Mouse (Mus musculus) liver, adult 2 months (tissue): ENCODE data around the gene Igf2r. TPM values are rescaled to one million over a fixed set of nuclear protein-coding genes. Genes with fewer than 3 reads are reported as not detected.
"Not testable (repeated sequence)": the region's sequence is repeated elsewhere in the genome, so short reads cannot be mapped to it uniquely, and the experiment has no call there.

Experiments used
- DNase-seq: peaks from one replicate; pipeline ENCODE4 v3.0.0-alpha.2; 2011; ENCODE audit warnings: low read depth, low spot score; ENCODE audit errors: extremely low read depth
- H3K27ac ChIP-seq: fragments of 200-500 bp; replicated peaks from 2 replicates; pipeline ENCODE4 v1.5.1; 2012; ENCODE audit warnings: low read depth, mild to moderate bottlenecking, control low read depth, inconsistent platforms, low read length; ENCODE audit not compliant: insufficient read depth
- H3K27me3 ChIP-seq: fragments of 200-500 bp; 2 replicates; pipeline ENCODE4 v1.6.1; 2012; ENCODE audit warnings: mild to moderate bottlenecking, moderate library complexity, low read length, inconsistent platforms; ENCODE audit not compliant: control insufficient read depth, insufficient read depth
- H3K36me3 ChIP-seq: fragments of 200-500 bp; 2 replicates; pipeline ENCODE4 v1.6.1; 2012; ENCODE audit warnings: low read length, inconsistent platforms; ENCODE audit not compliant: control insufficient read depth, insufficient read depth
- H3K4me1 ChIP-seq: fragments of 200-500 bp; 2 replicates; pipeline ENCODE4 v1.6.1; 2011; ENCODE audit warnings: low read length; ENCODE audit not compliant: control insufficient read depth, insufficient read depth
- H3K4me3 ChIP-seq: fragments of 200-500 bp; 2 replicates; pipeline ENCODE4 v1.5.1; 2011; ENCODE audit warnings: low read depth, mild to moderate bottlenecking, control low read depth, low read length, moderate library complexity; ENCODE audit not compliant: insufficient read depth
- H3K79me2 ChIP-seq: fragments of 200-500 bp; 2 replicates; pipeline ENCODE4 v1.6.1; 2012; ENCODE audit warnings: inconsistent platforms, mild to moderate bottlenecking, low read length, moderate library complexity; ENCODE audit not compliant: control insufficient read depth, insufficient read depth
- H3K9ac ChIP-seq: fragments of 200-500 bp; 2 replicates; pipeline ENCODE4 v1.6.1; 2012; ENCODE audit warnings: low read depth, mild to moderate bottlenecking, control low read depth, inconsistent platforms, low read length
- CTCF ChIP-seq: fragments of 200-500 bp; IDR thresholded peaks from 2 replicates; pipeline ENCODE4 v1.5.1; 2011; ENCODE audit warnings: low read depth, low read length, control low read depth
- POLR2A ChIP-seq: fragments of 200-500 bp; IDR thresholded peaks from 2 replicates; pipeline ENCODE4 v1.6.1; 2011; ENCODE audit warnings: low read length, control low read depth; ENCODE audit not compliant: insufficient read depth; ENCODE audit errors: extremely low read depth
- WGBS: fragments of 180-500 bp; shearing (Covaris S2); methylation state at CpG from one replicate; pipeline ENCODE4 v1.1.7; 2018; 5-methylcytosine and 5-hydroxymethylcytosine counted together
- polyA plus RNA-seq: library from polyadenylated mRNA; depleted of rRNA; stranded (reverse); fragments of >200 nt; gene quantifications from 2 replicates; pipeline ENCODE4 v1.2.3, GENCODE M21; 2012
- total RNA-seq: library from RNA; depleted of rRNA; stranded (reverse); fragments of >200 nt; gene quantifications from 2 replicates; pipeline ENCODE4 v1.2.3, GENCODE M21; 2014

The Igf2r gene
- total and polyA plus RNA-seq, 2 experiments, result 8.0 to 22.3 TPM

DNA sequence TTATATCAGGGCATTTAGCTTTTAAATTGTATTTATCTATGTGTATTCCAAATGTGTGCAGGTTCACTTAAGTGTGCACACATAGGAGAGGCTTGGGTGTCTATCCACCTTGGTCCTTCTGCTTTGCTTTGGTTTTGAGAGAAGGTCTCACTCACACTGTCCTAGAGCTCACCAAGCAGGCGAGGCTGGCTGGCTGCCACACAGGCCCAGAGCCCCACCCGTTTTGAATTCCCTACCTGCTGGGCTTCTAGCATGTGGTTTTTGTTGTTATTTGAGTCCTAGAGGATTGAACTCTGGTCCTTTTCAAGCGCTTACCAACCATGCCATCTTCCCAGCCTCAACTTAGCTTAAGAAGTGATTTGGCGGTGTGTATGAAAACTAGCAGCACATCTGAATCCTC, 85.1 kb downstream of the Igf2r start:
- H3K9ac ChIP-seq, result no peak overlapping the region
- H3K4me1 ChIP-seq, result peaks cover 6% of the 10 kb centered on the region; the same call in 1 of the 2 replicates
- no peak overlapping the region for H3K4me3 ChIP-seq
- no peaks in the 10 kb centered on the region for H3K79me2 ChIP-seq
- WGBS, result 74% methylated on average over 4 of the region's 4 CpGs
- TF ChIP-seq CTCF (no peak), POLR2A (no peak)
- H3K36me3 ChIP-seq, result no peaks in the 10 kb centered on the region
- H3K27me3 ChIP-seq, result no peaks in the 10 kb centered on the region
- no peak overlapping the region for H3K27ac ChIP-seq
- DNase-seq, result no peak

DNA sequence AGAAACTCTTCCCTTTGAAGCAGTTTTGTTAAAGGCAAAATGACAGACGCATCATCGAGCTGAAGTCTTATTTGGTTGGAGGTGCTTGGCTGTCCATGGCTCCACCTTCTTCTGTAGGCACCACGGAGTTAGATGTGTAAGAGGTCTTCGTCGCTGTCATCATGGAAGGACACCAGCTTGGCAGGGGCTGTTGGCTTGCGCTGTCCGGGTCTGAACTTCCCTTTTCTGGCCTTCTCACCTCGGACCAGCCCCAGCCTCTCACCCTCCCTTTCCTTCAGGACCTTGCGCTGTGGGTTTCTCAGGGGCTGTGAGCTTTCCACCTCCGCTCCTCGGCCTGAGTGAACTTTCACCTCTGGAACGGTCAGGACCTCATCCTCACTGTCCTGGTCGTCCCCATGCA, 85.9 kb downstream of the Igf2r start:
- Histone ChIP-seq H3K27ac (no peak overlapping the region), H3K4me3 (no peak overlapping the region), H3K79me2 (no peaks in the 10 kb centered on the region), H3K27me3 (no peaks in the 10 kb centered on the region), H3K9ac (no peak overlapping the region), H3K36me3 (no peaks in the 10 kb centered on the region), H3K4me1 (peaks cover 6% of the 10 kb centered on the region; the same call in 1 of the 2 replicates)
- whole genome bisulfite sequencing, result 89% methylated on average over 13 of the region's 13 CpGs
- no peak for TF ChIP-seq POLR2A
- no peak for TF ChIP-seq CTCF
- DNase-seq, result no peak

- no peak overlapping the region for H3K9ac ChIP-seq
- peaks cover 17% of the 10 kb centered on the region; the same call in 1 of the 2 replicates for H3K79me2 ChIP-seq
- H3K4me1 ChIP-seq, result peaks cover 21% of the 10 kb centered on the region; the same call in 1 of the 2 replicates
- no peaks in the 10 kb centered on the region for H3K27me3 ChIP-seq
- no peak for TF ChIP-seq CTCF
- TF ChIP-seq POLR2A, result no peak
- H3K4me3 ChIP-seq, result no peak overlapping the region
- peak; percentile 76 for DNase-seq
- H3K27ac ChIP-seq, result no peak overlapping the region
- H3K36me3 ChIP-seq, result no peaks in the 10 kb centered on the region
Measured at GRCm38 (mm10) chr17:12678261-12678660, 91.2 kb downstream of the Igf2r start.

- Histone ChIP-seq H3K36me3 (no peaks in the 10 kb centered on the region), H3K27me3 (no peaks in the 10 kb centered on the region), H3K79me2 (peaks cover 18% of the 10 kb centered on the region; the same call in 1 of the 2 replicates), H3K4me3 (no peak overlapping the region), H3K4me1 (peaks cover 26% of the 10 kb centered on the region), H3K27ac (no peak overlapping the region), H3K9ac (no peak overlapping the region)
- TF ChIP-seq POLR2A (no peak), CTCF (no peak)
- DNase-seq, result no peak
Measured at GRCm38 (mm10) chr17:12677139-12677538, 92.3 kb downstream of the Igf2r start.

DNA sequence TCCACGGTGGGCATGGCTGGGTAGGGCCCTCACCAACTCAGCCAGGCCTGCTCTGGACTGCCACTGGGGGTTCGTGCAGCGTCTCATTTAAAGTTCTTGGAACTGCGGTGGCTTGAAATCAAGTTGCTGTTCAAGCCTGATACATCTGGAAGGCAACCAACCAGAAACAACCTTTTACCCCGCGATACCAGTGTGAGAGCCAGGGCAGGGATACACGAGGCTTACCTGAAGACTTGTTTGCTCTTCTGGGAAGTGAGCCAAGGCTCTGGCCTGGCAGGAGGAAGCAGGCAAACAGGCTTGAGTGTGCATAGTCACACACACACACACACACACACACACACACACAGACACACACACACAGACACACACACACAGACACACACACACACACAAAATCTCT, 93.8 kb downstream of the Igf2r start, which contains the start of gene Slc22a1:
Gene Slc22a1 (minus strand): TSS at position 184 of the 400 bp plus-strand sequence.
- TF ChIP-seq CTCF (no peak), POLR2A (peak; percentile 39; the same call in 1 of the 2 replicates)
- Histone ChIP-seq H3K27me3 (no peaks in the 10 kb centered on the region), H3K27ac (peak within 1 kb of the TSS; percentile 87), H3K9ac (peak within 1 kb of the TSS; percentile 86), H3K36me3 (no peaks in the 10 kb centered on the region), H3K4me1 (peaks cover 31% of the 10 kb centered on the region), H3K4me3 (peak within 1 kb of the TSS; percentile 72), H3K79me2 (peaks cover 18% of the 10 kb centered on the region; the same call in 1 of the 2 replicates)
- 17% methylated on average over 7 of the region's 7 CpGs for WGBS
- DNase-seq, result peak; percentile 99

DNA sequence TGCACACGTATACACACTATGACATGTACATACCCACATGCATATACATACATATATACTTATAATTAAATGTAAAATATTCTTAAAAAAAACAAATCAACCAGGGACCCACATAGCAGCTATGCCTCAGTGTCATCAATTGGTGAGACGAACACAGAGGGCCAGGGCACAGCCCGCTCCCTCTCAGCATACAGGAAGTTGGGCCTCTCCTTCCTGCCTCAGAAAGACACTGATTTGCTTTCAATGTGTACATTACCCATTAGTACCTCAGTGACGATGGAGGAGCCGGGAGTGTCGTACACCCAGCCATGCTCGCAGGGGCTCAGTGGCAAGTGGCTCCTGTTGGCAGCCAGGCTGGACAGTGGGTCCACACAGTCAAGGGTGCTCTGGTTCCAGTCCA, 94.5 kb downstream of the Igf2r start:
- 22% methylated on average over 7 of the region's 7 CpGs for WGBS
- H3K36me3 ChIP-seq, result not testable (repeated sequence)
- H3K4me1 ChIP-seq, result peaks cover 35% of the 10 kb centered on the region

More for the DNA sequence above, 94.5 kb downstream of the Igf2r start:
- DNase-seq, result peak; percentile 59
- H3K27me3 ChIP-seq, result not testable (repeated sequence)
- peak overlapping the region; percentile 72 for H3K4me3 ChIP-seq
- H3K27ac ChIP-seq, result peak overlapping the region; percentile 87
- peaks cover 20% of the 10 kb centered on the region; the same call in 1 of the 2 replicates for H3K79me2 ChIP-seq
- peak overlapping the region; percentile 86 for H3K9ac ChIP-seq
